Mouse (Mus musculus) cortical plate, adult 2 months (tissue): Measurements from ENCODE around the gene Nup85. TPM values are rescaled to one million over a fixed set of nuclear protein-coding genes. Genes with fewer than 3 reads are reported as not detected.

Experiments
- H3K27ac ChIP-seq: fragments of 200-500 bp; 2 replicates; pipeline ENCODE4 v1.5.1; 2012; ENCODE audit warnings: low read length, control low read depth, inconsistent platforms; ENCODE audit not compliant: insufficient read depth
- H3K4me1 ChIP-seq: fragments of 200-500 bp; 2 replicates; pipeline ENCODE4 v1.6.1; 2011; ENCODE audit warnings: low read length; ENCODE audit not compliant: control insufficient read depth, insufficient read depth
- H3K4me3 ChIP-seq: fragments of 200-500 bp; 2 replicates; pipeline ENCODE4 v1.5.1; 2011; ENCODE audit warnings: mild to moderate bottlenecking, low read length, control low read depth; ENCODE audit not compliant: insufficient read depth
- CTCF ChIP-seq: fragments of 200-500 bp; IDR thresholded peaks from 2 replicates; pipeline ENCODE4 v1.5.1; 2011; ENCODE audit warnings: mild to moderate bottlenecking, control low read depth, low read length; ENCODE audit not compliant: insufficient read depth; ENCODE audit errors: extremely low read depth
- POLR2A ChIP-seq: fragments of 200-500 bp; IDR thresholded peaks from 2 replicates; pipeline ENCODE4 v1.6.1; 2011; ENCODE audit warnings: mild to moderate bottlenecking, low read length, control low read depth; ENCODE audit not compliant: insufficient read depth; ENCODE audit errors: extremely low read depth
- polyA plus RNA-seq: library from polyadenylated mRNA; depleted of rRNA; stranded (reverse); fragments of >200 nt; gene quantifications from 2 replicates; pipeline ENCODE4 v1.2.3, GENCODE M21; 2012

The Nup85 gene
- polyA plus RNA-seq, 1 experiment: 70.8 TPM

GRCm38 (mm10) chr11:115612059-115612409 lies 47.8 kb downstream of the Nup85 start:
- TF ChIP-seq POLR2A: no peak
- TF ChIP-seq CTCF: no peak
- peak overlapping the region; percentile 65 for H3K4me3 ChIP-seq
- H3K27ac ChIP-seq: peak overlapping the region; percentile 53
- H3K4me1 ChIP-seq: no peaks in the 10 kb centered on the region; the same call in 1 of the 2 replicates

GRCm38 (mm10) chr11:115612410-115613137 lies 48.3 kb downstream of the Nup85 start, which contains the start of gene Mif4gd:
TSS of gene Mif4gd (minus strand) at chr11:115612969.
- TF ChIP-seq CTCF: 0 out of 2 replicates have a peak, but pooled peaks have one; percentile 23
- peak; percentile 57 for TF ChIP-seq POLR2A
- Histone ChIP-seq H3K4me1 (no peaks in the 10 kb centered on the region; the same call in 1 of the 2 replicates), H3K27ac (peak within 1 kb of the TSS; percentile 95), H3K4me3 (peak within 1 kb of the TSS; percentile 65)

GRCm38 (mm10) chr11:115613138-115613945 lies 49.1 kb downstream of the Nup85 start:
- Histone ChIP-seq H3K4me1 (no peaks in the 10 kb centered on the region; the same call in 1 of the 2 replicates), H3K4me3 (peak overlapping the region; percentile 65), H3K27ac (no peak overlapping the region)
- TF ChIP-seq CTCF (no peak), POLR2A (no peak)

GRCm38 (mm10) chr11:115614346-115615107 lies 50.3 kb downstream of the Nup85 start:
- Histone ChIP-seq H3K27ac (no peak overlapping the region), H3K4me1 (no peaks in the 10 kb centered on the region; the same call in 1 of the 2 replicates), H3K4me3 (no peak overlapping the region)
- TF ChIP-seq CTCF (no peak), POLR2A (no peak)

GRCm38 (mm10) chr11:115615108-115615825 lies 51.0 kb downstream of the Nup85 start:
- Histone ChIP-seq H3K4me3 (no peak overlapping the region), H3K4me1 (no peaks in the 10 kb centered on the region; the same call in 1 of the 2 replicates), H3K27ac (no peak overlapping the region)
- TF ChIP-seq CTCF: no peak
- TF ChIP-seq POLR2A: no peak

GRCm38 (mm10) chr11:115615875-115616274 lies 51.6 kb downstream of the Nup85 start:
- TF ChIP-seq CTCF (no peak), POLR2A (no peak)
- Histone ChIP-seq H3K27ac (no peak overlapping the region), H3K4me1 (no peaks in the 10 kb centered on the region; the same call in 1 of the 2 replicates), H3K4me3 (no peak overlapping the region)

GRCm38 (mm10) chr11:115616371-115616770 lies 52.1 kb downstream of the Nup85 start:
- TF ChIP-seq CTCF (no peak), POLR2A (no peak)
- Histone ChIP-seq H3K27ac (no peak overlapping the region), H3K4me3 (no peak overlapping the region), H3K4me1 (no peaks in the 10 kb centered on the region; the same call in 1 of the 2 replicates)

GRCm38 (mm10) chr11:115616893-115617292 lies 52.7 kb downstream of the Nup85 start:
- no peak for TF ChIP-seq POLR2A
- TF ChIP-seq CTCF: no peak
- Histone ChIP-seq H3K4me1 (no peaks in the 10 kb centered on the region; the same call in 1 of the 2 replicates), H3K27ac (no peak overlapping the region), H3K4me3 (no peak overlapping the region)

GRCm38 (mm10) chr11:115618001-115618400 lies 53.8 kb downstream of the Nup85 start:
- TF ChIP-seq CTCF (no peak), POLR2A (no peak)
- no peaks in the 10 kb centered on the region; the same call in 1 of the 2 replicates for H3K4me1 ChIP-seq
- H3K4me3 ChIP-seq: no peak overlapping the region
- no peak overlapping the region for H3K27ac ChIP-seq
